Mouse (Mus musculus) myocyte (in vitro differentiated cells): Measurements from ENCODE around the gene Ube2o.
A peak's percentile ranks its signal among the peaks of the same experiment; 100 is the strongest.

Experiments used
- CEBPB ChIP-seq: IDR thresholded peaks from 2 replicates; pipeline ENCODE4 v1.6.1; 2011; ENCODE audit warnings: mild to moderate bottlenecking, moderate library complexity; ENCODE audit not compliant: poor library complexity, insufficient read depth, severe bottlenecking
- E2F4 ChIP-seq: IDR thresholded peaks from one replicate; pipeline ENCODE4 v1.6.1; 2011; ENCODE audit warnings: mild to moderate bottlenecking, control low read depth, moderate library complexity; ENCODE audit not compliant: insufficient read depth
- MAX ChIP-seq: IDR thresholded peaks from one replicate; pipeline ENCODE4 v1.6.1; 2011; ENCODE audit warnings: low read depth, mild to moderate bottlenecking, control low read depth
- MYOD1 ChIP-seq, 3 experiments: IDR thresholded peaks; one replicate each; pipeline ENCODE4 v1.6.1; 2011; ENCODE audit warnings: control low read depth in 2 of 3, low read depth in 2 of 3, mild to moderate bottlenecking in 2 of 3, moderate library complexity in 1 of 3; ENCODE audit not compliant: insufficient read length in 2 of 3, control insufficient read depth in 1 of 3
- MYOG ChIP-seq, 3 experiments: IDR thresholded peaks; one replicate each; pipeline ENCODE4 v1.6.1; 2011; ENCODE audit warnings: control low read depth in 2 of 3, low read depth in 2 of 3, mild to moderate bottlenecking in 2 of 3; ENCODE audit not compliant: insufficient read length in 2 of 3, control insufficient read depth in 1 of 3, insufficient read depth in 1 of 3
- POLR2A ChIP-seq: IDR thresholded peaks from one replicate; pipeline ENCODE4 v1.6.1; 2011; ENCODE audit warnings: low read depth, mild to moderate bottlenecking, control low read depth, moderate library complexity; ENCODE audit not compliant: insufficient read length
- REST ChIP-seq: IDR thresholded peaks from one replicate; pipeline ENCODE4 v1.6.1; 2011; ENCODE audit warnings: mild to moderate bottlenecking, control low read depth, moderate library complexity; ENCODE audit not compliant: insufficient read depth, insufficient read length
- TCF12 ChIP-seq: IDR thresholded peaks from one replicate; pipeline ENCODE4 v1.6.1; 2011; ENCODE audit warnings: mild to moderate bottlenecking, control low read depth; ENCODE audit not compliant: poor library complexity, insufficient read depth, severe bottlenecking

DNA sequence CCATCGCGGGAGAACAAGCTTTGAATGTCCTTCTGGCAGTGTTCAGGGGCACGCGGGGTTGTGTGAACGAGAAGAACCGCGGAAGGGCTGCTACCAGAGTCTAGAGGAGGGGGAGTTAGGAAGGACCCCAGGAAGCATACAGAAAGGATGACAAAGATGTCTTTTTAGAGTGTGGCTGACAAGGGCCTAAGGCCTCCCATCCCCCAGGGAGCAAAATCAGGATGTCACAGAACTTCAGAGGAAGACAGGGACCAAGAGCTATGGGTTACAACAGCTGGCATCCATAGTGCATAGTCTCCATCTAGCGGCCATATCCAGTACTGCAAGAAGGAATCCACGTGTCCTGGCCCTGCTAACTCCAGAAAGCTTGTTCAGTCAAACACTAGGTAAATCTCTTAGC, 47.5 kb upstream of the Ube2o start:
- TF ChIP-seq E2F4 = no peak
- TF ChIP-seq MYOD1 (IDR thresholded peaks at IDR 0.05; ENCODE audit: control insufficient read depth in 1 of 3, insufficient read length in 2 of 3, low read depth in 2 of 3) = peak in 1 of 3 experiments; percentile 4
- TF ChIP-seq TCF12 = no peak
- TF ChIP-seq MAX = no peak
- no peak for TF ChIP-seq POLR2A
- no peak for TF ChIP-seq REST
- TF ChIP-seq MYOG (IDR thresholded peaks at IDR 0.05; ENCODE audit: control insufficient read depth in 1 of 3, insufficient read depth in 1 of 3, insufficient read length in 2 of 3, low read depth in 2 of 3) = no peak
- no peak for TF ChIP-seq CEBPB
